Mouse (Mus musculus): Measurements from ENCODE around the gene Pgm5.

GRCm38 (mm10) chr19:24908385-24909155 is 46.9 kb upstream of the Pgm5 start:
- TF ChIP-seq CTCF (IDR thresholded peaks at IDR 0.05; ENCODE audit: low read depth): no peak
- no peak for TF ChIP-seq EP300 (IDR thresholded peaks at IDR 0.05; ENCODE audit: low read depth)
